Mouse (Mus musculus) neural tube, embryonic 11.5 days (tissue): ENCODE data around the gene Noc4l. TPM values are rescaled to one million over a fixed set of nuclear protein-coding genes. Genes with fewer than 3 reads are reported as not detected.

Experiments
- ATAC-seq: fragments of 200-750 bp; cut with Nextera tagmentation; 2 replicates; pipeline ENCODE4 v1.8.0; 2017; ENCODE audit warnings: moderate number of reproducible peaks, mild to moderate bottlenecking, moderate TSS enrichment, moderate library complexity; ENCODE audit not compliant: insufficient read depth, low FRiP score, low TSS enrichment
- DNase-seq: peaks from one replicate; pipeline ENCODE4 v3.0.0-alpha.2; 2015; ENCODE audit warnings: low spot score
- H3K27ac ChIP-seq: fragments of 300-500 bp; sonication (generic); 2 replicates; pipeline ENCODE4 v1.5.1; 2014; ENCODE audit warnings: low read depth, mild to moderate bottlenecking, low read length
- H3K27me3 ChIP-seq: fragments of 300-500 bp; sonication (generic); 2 replicates; pipeline ENCODE4 v1.6.1; 2014; ENCODE audit warnings: mild to moderate bottlenecking, low read length, mixed read lengths; ENCODE audit not compliant: control insufficient read depth, insufficient read depth
- H3K36me3 ChIP-seq: fragments of 300-500 bp; sonication (generic); 2 replicates; pipeline ENCODE4 v1.6.1; 2014; ENCODE audit warnings: mild to moderate bottlenecking, low read length, moderate library complexity, mixed read lengths; ENCODE audit not compliant: control insufficient read depth, insufficient read depth
- H3K4me1 ChIP-seq: fragments of 300-500 bp; sonication (generic); 2 replicates; pipeline ENCODE4 v1.6.1; 2014; ENCODE audit warnings: low read length, mixed read lengths; ENCODE audit not compliant: control insufficient read depth, insufficient read depth
- H3K4me2 ChIP-seq: fragments of 300-500 bp; sonication (generic); 2 replicates; pipeline ENCODE4 v1.6.1; 2014; ENCODE audit warnings: low read depth, mild to moderate bottlenecking, moderate library complexity
- H3K4me3 ChIP-seq: fragments of 300-500 bp; sonication (generic); 2 replicates; pipeline ENCODE4 v1.5.1; 2014; ENCODE audit warnings: low read depth, low read length
- H3K9ac ChIP-seq: fragments of 300-500 bp; sonication (generic); 2 replicates; pipeline ENCODE4 v1.6.1; 2014; ENCODE audit warnings: mild to moderate bottlenecking, low read length
- H3K9me3 ChIP-seq: fragments of 300-500 bp; sonication (generic); 2 replicates; pipeline ENCODE4 v1.6.1; 2016; ENCODE audit warnings: low read length; ENCODE audit not compliant: control insufficient read depth
- WGBS: fragments of 180-500 bp; shearing (Covaris S2); extraction: QIAGEN DNeasy Blood & Tissue Kit; methylation state at CpG from one replicate; pipeline ENCODE4 v1.1.7; 2014; 5-methylcytosine and 5-hydroxymethylcytosine counted together
- polyA plus RNA-seq: library from polyadenylated mRNA; unstranded; fragments of >200 nt; fragmentation: Nextera tagmentation; extraction: Ambion mirVana; gene quantifications from 2 replicates; pipeline ENCODE4 v1.2.1, GENCODE M21; 2014

Noc4l gene
- 59.4 and 61.6 TPM in 2 replicates for polyA plus RNA-seq

DNA sequence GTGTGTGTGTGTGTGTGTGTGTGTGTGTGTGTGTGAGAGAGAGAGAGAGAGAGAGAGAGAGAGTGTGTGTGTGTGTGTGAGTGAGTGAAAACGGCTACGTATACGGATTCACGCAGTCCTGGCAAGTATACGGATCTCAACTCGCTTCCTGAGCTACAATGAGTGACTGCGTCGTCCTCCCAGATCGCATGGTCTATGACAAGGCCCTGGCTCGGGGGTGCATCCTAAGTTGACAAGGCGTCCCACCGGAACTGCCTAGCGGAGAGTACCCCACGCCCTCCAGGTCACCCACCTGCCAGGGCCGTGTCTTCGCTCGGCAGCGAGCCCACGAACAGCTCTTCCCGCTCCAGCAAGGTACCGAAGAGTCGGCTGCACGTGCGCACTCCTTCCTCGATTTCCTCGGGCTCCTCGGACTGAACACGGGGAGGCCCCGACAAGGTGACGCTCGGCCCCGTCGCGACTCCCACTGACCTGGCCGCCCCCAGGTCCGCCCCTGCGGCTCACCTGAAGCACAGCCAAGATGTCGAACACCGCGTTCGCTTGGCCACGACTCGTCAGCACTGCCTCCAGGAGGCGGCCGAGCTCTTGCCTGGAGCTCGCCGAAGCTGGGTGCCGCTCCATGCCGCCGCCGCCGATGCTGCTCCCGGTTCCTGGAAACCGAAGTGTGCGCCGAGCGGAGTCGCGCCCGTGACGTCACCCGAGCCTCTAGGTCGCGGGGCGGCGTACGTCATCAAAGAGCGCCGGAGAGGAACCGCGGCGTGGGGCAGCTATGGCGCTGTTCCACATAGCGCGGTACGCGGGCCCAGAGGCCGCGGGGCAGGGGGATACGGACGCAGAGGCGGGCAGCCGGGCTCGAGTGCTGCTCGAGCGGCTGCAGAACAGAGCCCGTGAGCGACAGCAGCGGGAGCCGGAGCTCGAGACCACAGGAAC, at the start of gene Noc4l, which contains the start of gene Ddx51:
Gene Noc4l, minus strand, starts transcription at position 699 of the 930 bp plus-strand sequence.
Gene Ddx51, plus strand, starts transcription at position 733 of the 930 bp plus-strand sequence.
- peak within 1 kb of the TSS; percentile 87 for H3K4me2 ChIP-seq
- peak within 1 kb of the TSS; percentile 81 for H3K9ac ChIP-seq
- no peaks in the 10 kb centered on the region for H3K27me3 ChIP-seq
- no peaks in the 10 kb centered on the region for H3K9me3 ChIP-seq
- H3K4me3 ChIP-seq: peak within 1 kb of the TSS; percentile 99
- peak; percentile 97 for DNase-seq
- H3K36me3 ChIP-seq: peaks cover 23% of the 10 kb centered on the region
- peak; percentile 77 for ATAC-seq
- H3K27ac ChIP-seq: no peak within 1 kb of the TSS
- peaks cover 6% of the 10 kb centered on the region for H3K4me1 ChIP-seq
- under 1% methylated on average over 90 of the region's 91 CpGs for WGBS

DNA sequence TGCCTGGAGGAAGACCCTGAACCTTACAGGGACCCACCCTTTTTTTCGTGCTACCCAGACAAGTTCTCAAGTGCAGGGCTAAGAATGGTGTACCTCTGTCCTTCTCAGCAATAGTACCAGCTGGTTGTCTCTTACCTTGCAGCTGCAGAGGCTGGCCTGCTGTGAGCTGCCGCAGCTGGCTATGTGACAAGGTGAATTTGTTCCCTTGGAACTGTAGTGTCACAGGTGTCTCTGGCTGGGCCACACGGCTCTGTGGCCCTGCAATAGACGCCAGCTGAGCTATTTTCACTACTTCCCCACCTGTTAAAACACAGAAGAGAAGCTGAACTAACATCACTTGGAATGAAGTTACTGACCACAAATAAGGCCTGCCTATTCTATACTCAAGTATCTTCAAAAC, 45.4 kb upstream of the Noc4l start:
- no peaks in the 10 kb centered on the region for H3K9me3 ChIP-seq
- no peak overlapping the region for H3K4me2 ChIP-seq
- H3K4me3 ChIP-seq: no peak overlapping the region
- peaks cover 20% of the 10 kb centered on the region for H3K36me3 ChIP-seq
- H3K27me3 ChIP-seq: no peaks in the 10 kb centered on the region
- no peak overlapping the region for H3K9ac ChIP-seq
- DNase-seq (no peak), ATAC-seq (no peak)
- no peak overlapping the region for H3K27ac ChIP-seq
- H3K4me1 ChIP-seq: no peaks in the 10 kb centered on the region
- 82% methylated on average over 4 of the region's 4 CpGs for WGBS

- H3K4me3 ChIP-seq: no peak overlapping the region
- H3K9ac ChIP-seq: no peak overlapping the region
- H3K4me2 ChIP-seq: no peak overlapping the region
- peaks cover 24% of the 10 kb centered on the region for H3K36me3 ChIP-seq
- 84% methylated on average over 8 of the region's 8 CpGs for WGBS
- DNase-seq (no peak), ATAC-seq (no peak)
- H3K27me3 ChIP-seq: no peaks in the 10 kb centered on the region
- H3K27ac ChIP-seq: no peak overlapping the region
- H3K9me3 ChIP-seq: no peaks in the 10 kb centered on the region
- H3K4me1 ChIP-seq: no peaks in the 10 kb centered on the region
Measured at GRCm38 (mm10) chr5:110682041-110682440, 28.8 kb upstream of the Noc4l start.

DNA sequence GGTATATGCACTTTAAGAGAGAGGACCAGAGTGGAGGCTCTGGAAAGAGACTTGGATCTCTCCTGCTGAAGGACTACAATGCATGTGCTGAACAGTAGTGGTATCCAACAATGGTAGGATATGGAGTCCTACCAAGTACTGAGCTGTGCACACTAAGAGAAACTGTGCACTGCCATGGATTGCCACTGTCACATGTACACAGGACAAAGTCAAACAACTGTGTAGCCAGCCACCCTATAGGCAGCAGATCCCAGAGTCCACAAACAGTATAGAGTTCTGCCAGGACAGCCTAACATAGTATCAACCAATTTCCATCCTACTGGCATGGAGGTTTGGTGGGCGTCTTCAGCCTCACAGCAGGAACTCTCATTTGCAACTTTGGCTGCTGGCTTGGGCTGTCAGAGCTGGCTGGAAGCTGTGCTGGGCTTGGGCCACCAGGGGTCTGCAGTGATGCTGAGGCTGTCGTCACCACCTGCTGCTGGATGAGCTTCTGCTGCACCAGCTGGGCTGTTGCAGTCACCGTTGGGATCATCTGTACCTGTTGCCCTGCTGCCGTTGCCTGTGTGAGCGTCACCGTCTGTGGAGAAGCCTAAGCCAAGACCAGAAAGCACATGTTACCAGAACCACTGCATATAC, 12.4 kb upstream of the Noc4l start:
- Histone ChIP-seq H3K9ac (no peak overlapping the region), H3K4me2 (no peak overlapping the region), H3K4me3 (no peak overlapping the region), H3K9me3 (no peaks in the 10 kb centered on the region), H3K27ac (no peak overlapping the region), H3K4me1 (no peaks in the 10 kb centered on the region), H3K27me3 (no peaks in the 10 kb centered on the region), H3K36me3 (peaks cover 32% of the 10 kb centered on the region)
- 67% methylated on average over 6 of the region's 6 CpGs for WGBS
- ATAC-seq (no peak), DNase-seq (no peak)

DNA sequence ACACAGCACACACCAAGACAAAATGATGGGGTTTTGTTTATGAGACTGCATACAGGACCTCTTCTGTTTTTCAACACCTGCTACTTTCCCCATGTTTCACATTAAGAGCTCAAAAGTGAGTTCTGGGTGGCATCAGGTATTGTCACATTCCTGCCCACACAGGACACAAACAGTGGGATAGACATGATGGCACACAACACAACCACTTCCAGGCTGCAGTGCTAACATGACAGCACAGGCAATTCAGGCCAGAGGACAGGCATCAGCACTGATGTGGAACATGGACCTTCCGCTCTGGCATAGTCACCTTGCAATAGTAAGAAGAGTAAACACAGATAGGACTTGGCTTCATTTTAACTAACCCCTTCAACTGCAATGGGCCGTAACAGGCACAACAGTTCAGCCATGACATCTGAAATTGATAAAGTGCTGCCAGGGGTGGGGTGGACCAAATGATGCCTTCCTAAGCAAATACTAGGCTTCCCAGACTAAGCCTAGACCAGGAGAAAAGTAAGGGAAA, 11.6 kb upstream of the Noc4l start:
- no peaks in the 10 kb centered on the region for H3K9me3 ChIP-seq
- no peak overlapping the region for H3K4me2 ChIP-seq
- H3K27me3 ChIP-seq: no peaks in the 10 kb centered on the region
- H3K4me1 ChIP-seq: no peaks in the 10 kb centered on the region
- no peak overlapping the region for H3K9ac ChIP-seq
- peaks cover 28% of the 10 kb centered on the region for H3K36me3 ChIP-seq
- no peak for ATAC-seq
- no peak for DNase-seq
- WGBS: 96% methylated on average over 2 of the region's 2 CpGs
- H3K4me3 ChIP-seq: no peak overlapping the region
- no peak overlapping the region for H3K27ac ChIP-seq

- ATAC-seq: no peak
- WGBS: 95% methylated on average over 2 of the region's 2 CpGs
Measured at GRCm38 (mm10) chr5:110664041-110664440, 10.8 kb upstream of the Noc4l start.

GRCm38 (mm10) chr5:110659682-110660081, 6.5 kb upstream of the Noc4l start:
- H3K36me3 ChIP-seq: peaks cover 22% of the 10 kb centered on the region
- DNase-seq (no peak), ATAC-seq (no peak)
- no peaks in the 10 kb centered on the region for H3K27me3 ChIP-seq
- H3K4me1 ChIP-seq: no peaks in the 10 kb centered on the region
- H3K4me3 ChIP-seq: no peak overlapping the region
- H3K27ac ChIP-seq: no peak overlapping the region
- no peaks in the 10 kb centered on the region for H3K9me3 ChIP-seq
- H3K9ac ChIP-seq: no peak overlapping the region
- H3K4me2 ChIP-seq: no peak overlapping the region

More at GRCm38 (mm10) chr5:110664041-110664440, 10.8 kb upstream of the Noc4l start:
- H3K36me3 ChIP-seq: peaks cover 28% of the 10 kb centered on the region
- H3K4me3 ChIP-seq: no peak overlapping the region
- no peaks in the 10 kb centered on the region for H3K9me3 ChIP-seq
- H3K27ac ChIP-seq: no peak overlapping the region
- no peak for DNase-seq
- H3K4me2 ChIP-seq: no peak overlapping the region
- no peaks in the 10 kb centered on the region for H3K27me3 ChIP-seq
- no peak overlapping the region for H3K9ac ChIP-seq
- no peaks in the 10 kb centered on the region for H3K4me1 ChIP-seq

- Histone ChIP-seq H3K27me3 (no peaks in the 10 kb centered on the region), H3K4me2 (peak overlapping the region; percentile 87), H3K36me3 (peaks cover 19% of the 10 kb centered on the region), H3K9me3 (no peaks in the 10 kb centered on the region), H3K4me1 (peaks cover 6% of the 10 kb centered on the region), H3K27ac (no peak overlapping the region), H3K9ac (peak overlapping the region; percentile 81), H3K4me3 (peak overlapping the region; percentile 99)
- no peak for DNase-seq
- peak; percentile 43 for ATAC-seq
- WGBS: 1% methylated on average over 37 of the region's 37 CpGs
Measured at GRCm38 (mm10) chr5:110653686-110654085, 469 bp upstream of the Noc4l start.
